Mouse (Mus musculus) gastrocnemius, adult 8-10 months (tissue): ENCODE results near the gene Fam229b. TPM values are rescaled to one million over a fixed set of nuclear protein-coding genes. Genes with fewer than 3 reads are reported as not detected.

Source experiments
- DNase-seq, 2 experiments: peaks; one replicate each; pipeline ENCODE4 v3.0.0; 2022; ENCODE audit warnings: low spot score in 2 of 2
- total RNA-seq, 4 experiments: library from RNA; stranded (reverse); gene quantifications; 2 replicates each; pipeline ENCODE4 v1.2.4; 2022

The Fam229b gene
- total RNA-seq, 4 experiments from 2014 or later = 4.1 to 5.5 (median 4.7) TPM

- no peak for DNase-seq
Observed at GRCm38 (mm10) chr10:39137766-39138165, 4.1 kb upstream of the Fam229b start.

GRCm38 (mm10) chr10:39121412-39121811 is 12.3 kb downstream of the Fam229b start:
- DNase-seq = no peak

GRCm38 (mm10) chr10:39109489-39109874 is 24.2 kb downstream of the Fam229b start:
- no peak for DNase-seq

- DNase-seq = no peak
Observed at GRCm38 (mm10) chr10:39108837-39109488, 24.8 kb downstream of the Fam229b start.

GRCm38 (mm10) chr10:39106935-39107334 is 26.8 kb downstream of the Fam229b start:
- no peak for DNase-seq

- DNase-seq = no peak
Observed at GRCm38 (mm10) chr10:39106413-39106812, 27.3 kb downstream of the Fam229b start.

GRCm38 (mm10) chr10:39104803-39105449 is 28.8 kb downstream of the Fam229b start:
- DNase-seq = no peak

- DNase-seq = no peak
Observed at GRCm38 (mm10) chr10:39098746-39099145, 35.0 kb downstream of the Fam229b start.

- no peak for DNase-seq
Observed at GRCm38 (mm10) chr10:39096981-39097380, 36.7 kb downstream of the Fam229b start.

- DNase-seq = no peak
Observed at GRCm38 (mm10) chr10:39072048-39072447, 61.7 kb downstream of the Fam229b start.

Other genes starting within 250 kb of the Fam229b start
- gene Lama4, start 168.4 kb downstream of the Fam229b start, total RNA-seq = 10 to 100 TPM in 3 of 4 experiments, 1 to 10 TPM in 1; 9.2 to 16.9 (median 11.5) TPM
- 1 to 10 TPM in 1 of 4 experiments, under 1 TPM in 3; 0.64 to 1.1 (median 0.95) TPM for gene Tube1, start 62 bp upstream of the Fam229b start, total RNA-seq
- not detected for gene Ccn6, start 29.9 kb upstream of the Fam229b start, total RNA-seq
- 1 to 10 TPM; 2.8 to 7.3 (median 5.7) TPM for gene Fyn, start 234.9 kb upstream of the Fam229b start, total RNA-seq